Mouse (Mus musculus) ovary, adult 10 weeks (tissue): Measurements from ENCODE around the gene Scgb1b19. TPM values are rescaled to one million over a fixed set of nuclear protein-coding genes. Genes with fewer than 3 reads are reported as not detected.

Experiments
- polyA plus RNA-seq: library from polyadenylated mRNA; stranded (reverse); fragments of 350-450 nt; fragmentation: Illumina TruSeq; extraction: RNeasy Lipid Tissue Mini Kit (QIAGEN cat#74804); gene quantifications from one replicate; pipeline ENCODE4 v1.2.3, GENCODE M21; 2014

The Scgb1b19 gene
- polyA plus RNA-seq = not detected

DNA sequence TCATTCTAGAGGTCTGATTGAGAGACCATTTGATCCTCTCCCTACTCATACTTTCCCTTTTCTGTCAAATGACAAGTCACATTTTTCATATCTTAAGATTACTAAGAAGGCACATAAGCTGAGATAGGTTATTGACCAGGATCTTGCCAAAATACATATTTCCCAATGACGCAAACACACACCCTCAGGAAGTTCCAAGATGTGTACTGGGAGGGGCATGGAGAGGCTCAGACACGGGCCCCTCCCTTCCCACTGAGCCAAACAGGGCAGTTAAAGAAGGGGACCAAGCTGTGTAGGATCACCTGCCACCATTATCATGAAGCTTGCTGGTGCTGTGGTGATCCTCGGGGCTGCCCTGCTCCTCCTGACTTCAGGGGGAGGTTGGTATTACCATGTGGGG lies at the start of gene Scgb1b19:
Gene Scgb1b19 (plus strand): TSS at position 301 of the 400 bp plus-strand sequence.

DNA sequence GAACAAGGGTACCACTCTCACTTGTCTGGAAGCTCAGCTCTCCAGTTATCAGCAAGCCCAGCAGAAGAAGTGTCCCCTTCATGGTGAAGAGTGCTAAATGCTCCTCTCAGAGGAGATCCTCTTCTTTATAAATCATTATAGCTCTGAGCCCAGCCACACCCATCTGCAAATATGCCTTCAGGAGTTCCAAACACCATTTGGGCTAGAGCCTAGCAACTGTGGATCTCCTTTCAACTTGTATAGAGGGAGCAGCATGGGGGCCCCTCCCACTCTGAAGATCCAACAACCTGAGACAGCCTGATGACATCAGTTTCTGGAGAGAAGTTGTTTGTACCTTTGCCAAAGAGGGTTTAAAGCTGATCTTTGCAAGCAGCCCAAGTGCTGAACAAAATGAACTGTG lies 6.9 kb upstream of the Scgb1b19 start, which contains the start of gene Scgb2b19:
Gene Scgb2b19 (minus strand): TSS at position 101 of the 400 bp plus-strand sequence.

Other genes starting within 250 kb of the Scgb1b19 start
- gene Scgb2b17, start 230.7 kb upstream of the Scgb1b19 start, polyA plus RNA-seq = not detected
- gene Scgb1b17, start 223.8 kb upstream of the Scgb1b19 start, polyA plus RNA-seq = not detected
- gene Scgb2b18, start 113.4 kb upstream of the Scgb1b19 start, polyA plus RNA-seq = not detected
- not detected for gene Scgb1b18, start 101.7 kb upstream of the Scgb1b19 start, polyA plus RNA-seq
- not detected for gene Scgb2b19, start 7.0 kb upstream of the Scgb1b19 start, polyA plus RNA-seq
- not detected for gene Scgb2b20, start 79.0 kb downstream of the Scgb1b19 start, polyA plus RNA-seq
- not detected for gene Scgb1b20, start 85.9 kb downstream of the Scgb1b19 start, polyA plus RNA-seq
- gene Scgb2b21, start 233.2 kb downstream of the Scgb1b19 start, polyA plus RNA-seq = not detected